In the genomic region with DNA sequence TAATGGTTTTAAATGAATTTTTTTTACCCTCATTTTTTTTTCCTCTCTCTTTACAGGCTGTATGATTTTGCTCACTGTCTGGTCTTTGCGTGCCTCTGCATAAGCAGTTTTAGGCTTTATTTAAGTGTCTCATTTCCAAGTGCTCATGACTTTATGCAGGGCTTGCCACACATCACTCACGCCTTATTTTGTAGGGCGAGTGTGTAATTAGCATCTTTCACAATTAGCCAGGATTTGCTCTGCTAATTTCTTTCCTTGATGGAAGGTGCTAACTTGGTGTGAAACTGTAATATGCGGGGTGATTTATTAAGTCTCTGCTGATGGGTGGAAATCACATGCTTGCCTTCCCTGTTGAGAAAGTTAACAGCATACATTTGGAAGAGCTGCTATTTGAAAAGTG, we compare ENCODE assay signal across 23 mouse cellular contexts. TPM values are rescaled to one million over a fixed set of nuclear protein-coding genes. Genes with fewer than 3 reads are reported as not detected.
A peak's percentile ranks its signal among the peaks of the same experiment; 100 is the strongest.
DNase-seq lines count a peak whose midpoint lies in the region; ATAC-seq and TF ChIP-seq lines count a peak whose summit lies in the region.
"Had no signal": no experiment of that assay in that cellular context is flagged by ENCODE, and none has a peak within 500 bp of the region (broad histone marks: within the 10 kb centered on the region; RNA-seq: fewer than 3 reads in every experiment).

No protein-coding gene starts in this region.

- H3K4me1 ChIP-seq in forebrain, embryonic 11.5 days (replicated peaks; ENCODE audit: control insufficient read depth, insufficient read depth, low read length): 0 out of 2 replicates have a peak, but pooled peaks cover 2% of the 10 kb centered on the region
- peaks cover 16% of the 10 kb centered on the region for H3K4me1 ChIP-seq in forebrain, embryonic 10.5 days
- H3K4me1 ChIP-seq in forebrain, embryonic 14.5 days (ENCODE audit: control insufficient read depth, insufficient read depth, low read length): peaks cover 10% of the 10 kb centered on the region
- H3K4me1 ChIP-seq in hindbrain, embryonic 16.5 days (ENCODE audit: control insufficient read depth, insufficient read depth, low read depth, low read length): no peaks in the 10 kb centered on the region; the same call in 1 of the 2 replicates
- H3K4me1 ChIP-seq in neural tube, embryonic 14.5 days (ENCODE audit: control insufficient read depth, insufficient read depth, low read length): 0 out of 2 replicates have a peak, but pooled peaks cover 3% of the 10 kb centered on the region
- no peaks in the 10 kb centered on the region for H3K4me1 ChIP-seq in thymus, adult 2 months (replicated peaks; ENCODE audit: control insufficient read depth, insufficient read depth, low read length)
- H3K4me1 ChIP-seq: embryonic facial prominence, embryonic 15.5 days; heart, embryonic 10.5 days; stomach, embryonic 15.5 days had no signal

- H3K27me3 ChIP-seq in forebrain, embryonic 11.5 days (ENCODE audit: control insufficient read depth, insufficient read depth, low read length): no peaks in the 10 kb centered on the region
- no peaks in the 10 kb centered on the region for H3K27me3 ChIP-seq in forebrain, embryonic 10.5 days (ENCODE audit: poor library complexity, severe bottlenecking)
- no peaks in the 10 kb centered on the region for H3K27me3 ChIP-seq in forebrain, embryonic 14.5 days (replicated peaks; ENCODE audit: control insufficient read depth, insufficient read depth, low read length)
- no peaks in the 10 kb centered on the region for H3K27me3 ChIP-seq in hindbrain, embryonic 16.5 days (replicated peaks; ENCODE audit: control insufficient read depth, insufficient read depth, low read length)
- H3K27me3 ChIP-seq in neural tube, embryonic 14.5 days (ENCODE audit: control insufficient read depth, insufficient read depth, low read length): no peaks in the 10 kb centered on the region
- no peaks in the 10 kb centered on the region for H3K27me3 ChIP-seq in thymus, adult 2 months (ENCODE audit: control insufficient read depth, insufficient read depth, low read length)
- H3K27me3 ChIP-seq: embryonic facial prominence, embryonic 15.5 days; Patski; stomach, embryonic 15.5 days had no signal

- H3K9ac ChIP-seq in forebrain, embryonic 11.5 days (ENCODE audit: low read length): no peak overlapping the region
- no peak overlapping the region for H3K9ac ChIP-seq in forebrain, embryonic 14.5 days (ENCODE audit: low read length)
- H3K9ac ChIP-seq in hindbrain, embryonic 16.5 days (ENCODE audit: low read depth, low read length): no peak overlapping the region
- H3K9ac ChIP-seq in neural tube, embryonic 14.5 days (replicated peaks; ENCODE audit: low read depth, low read length): no peak overlapping the region
- H3K9ac ChIP-seq: embryonic facial prominence, embryonic 15.5 days; stomach, embryonic 15.5 days had no signal

- DNase-seq in forebrain, embryonic 11.5 days (ENCODE audit: low spot score): no peak
- DNase-seq in forebrain, embryonic 10.5 days (ENCODE audit: extremely low spot score, low spot score): no peak
- DNase-seq in forebrain, embryonic 14.5 days (ENCODE audit: low spot score): peak; percentile 87
- no peak for DNase-seq in thymus, adult 2 months
- no peak for DNase-seq in right cerebral cortex, adult 2 months (ENCODE audit: low spot score in 2 of 2)
- no peak for DNase-seq in frontal cortex, postnatal 14 days (ENCODE audit: low spot score in 2 of 2)
- DNase-seq: adrenal gland, adult 8-10 months; cerebellum, adult 11-12 months; gastrocnemius, adult 2 months; kidney, adult 11 months; kidney, postnatal 25 days; liver; lung, postnatal 10 days had no signal

- H3K27ac ChIP-seq in forebrain, embryonic 11.5 days (ENCODE audit: low read depth, low read length): no peak overlapping the region
- no peak overlapping the region for H3K27ac ChIP-seq in forebrain, embryonic 10.5 days
- H3K27ac ChIP-seq in forebrain, embryonic 14.5 days (ENCODE audit: low read depth, low read length): peak overlapping the region; percentile 61; the same call in 1 of the 2 replicates
- no peak overlapping the region for H3K27ac ChIP-seq in hindbrain, embryonic 16.5 days (ENCODE audit: low read depth, low read length)
- no peak overlapping the region for H3K27ac ChIP-seq in neural tube, embryonic 14.5 days (ENCODE audit: low read depth, low read length)
- H3K27ac ChIP-seq in thymus, adult 2 months (ENCODE audit: control insufficient read depth, insufficient read depth, low read length): no peak overlapping the region
- H3K27ac ChIP-seq: embryonic facial prominence, embryonic 15.5 days; gastrocnemius, adult 2 months; heart, embryonic 10.5 days; stomach, embryonic 15.5 days had no signal

- no peak overlapping the region for H3K4me3 ChIP-seq in forebrain, embryonic 11.5 days (ENCODE audit: low read depth, low read length)
- no peak overlapping the region for H3K4me3 ChIP-seq in forebrain, embryonic 10.5 days
- H3K4me3 ChIP-seq in forebrain, embryonic 14.5 days (ENCODE audit: low read depth, low read length): no peak overlapping the region
- H3K4me3 ChIP-seq in hindbrain, embryonic 16.5 days (ENCODE audit: low read length): no peak overlapping the region
- no peak overlapping the region for H3K4me3 ChIP-seq in neural tube, embryonic 14.5 days (ENCODE audit: low read depth, low read length)
- H3K4me3 ChIP-seq in thymus, adult 2 months (ENCODE audit: control insufficient read depth, insufficient read depth, low read length): no peak overlapping the region
- H3K4me3 ChIP-seq: embryonic facial prominence, embryonic 15.5 days; gastrocnemius, adult 2 months; heart, embryonic 10.5 days; stomach, embryonic 15.5 days had no signal

- no peaks in the 10 kb centered on the region for H3K9me3 ChIP-seq in forebrain, embryonic 11.5 days (ENCODE audit: control insufficient read depth, low read length)
- no peaks in the 10 kb centered on the region for H3K9me3 ChIP-seq in forebrain, embryonic 10.5 days
- no peaks in the 10 kb centered on the region for H3K9me3 ChIP-seq in forebrain, embryonic 14.5 days (replicated peaks; ENCODE audit: control insufficient read depth, low read length)
- H3K9me3 ChIP-seq in hindbrain, embryonic 16.5 days (ENCODE audit: control insufficient read depth, low read length): no peaks in the 10 kb centered on the region
- H3K9me3 ChIP-seq in neural tube, embryonic 14.5 days (ENCODE audit: control insufficient read depth, low read length): no peaks in the 10 kb centered on the region
- H3K9me3 ChIP-seq: embryonic facial prominence, embryonic 15.5 days; heart, embryonic 10.5 days; stomach, embryonic 15.5 days had no signal

- no peak overlapping the region for H3K4me2 ChIP-seq in forebrain, embryonic 11.5 days (ENCODE audit: low read depth, low read length, severe bottlenecking)
- no peak overlapping the region for H3K4me2 ChIP-seq in forebrain, embryonic 14.5 days (ENCODE audit: low read length)
- no peak overlapping the region for H3K4me2 ChIP-seq in hindbrain, embryonic 16.5 days (ENCODE audit: low read length)
- H3K4me2 ChIP-seq in neural tube, embryonic 14.5 days (ENCODE audit: low read depth, low read length): no peak overlapping the region
- H3K4me2 ChIP-seq: embryonic facial prominence, embryonic 15.5 days; stomach, embryonic 15.5 days had no signal

- TF ChIP-seq POLR2A in thymus, adult 2 months (IDR thresholded peaks at IDR 0.05; ENCODE audit: control insufficient read depth, extremely low read depth, insufficient read depth, low read length, poor library complexity): no peak

- no peak for TF ChIP-seq CTCF in thymus, adult 2 months (IDR thresholded peaks at IDR 0.05; ENCODE audit: borderline replicate concordance, control insufficient read depth, extremely low read depth, insufficient read depth, low read length, poor library complexity)

- peak; percentile 60 for ATAC-seq in forebrain, embryonic 11.5 days (replicated peaks; ENCODE audit: low FRiP score)
- ATAC-seq in forebrain, embryonic 14.5 days: peak; percentile 84
- ATAC-seq in hindbrain, embryonic 16.5 days: peak; percentile 69
- ATAC-seq in neural tube, embryonic 14.5 days (ENCODE audit: low read depth): peak; percentile 64
- ATAC-seq: Patski had no signal

- H3K36me3 ChIP-seq in forebrain, embryonic 11.5 days (ENCODE audit: control insufficient read depth, insufficient read depth, low read length): no peaks in the 10 kb centered on the region
- no peaks in the 10 kb centered on the region for H3K36me3 ChIP-seq in forebrain, embryonic 10.5 days (replicated peaks)
- H3K36me3 ChIP-seq in forebrain, embryonic 14.5 days (ENCODE audit: control insufficient read depth, insufficient read depth, low read length): no peaks in the 10 kb centered on the region
- no peaks in the 10 kb centered on the region for H3K36me3 ChIP-seq in hindbrain, embryonic 16.5 days (ENCODE audit: control insufficient read depth, insufficient read depth, low read length)
- H3K36me3 ChIP-seq in neural tube, embryonic 14.5 days (ENCODE audit: control insufficient read depth, insufficient read depth, low read length): no peaks in the 10 kb centered on the region
- H3K36me3 ChIP-seq in thymus, adult 2 months (ENCODE audit: control insufficient read depth, insufficient read depth, low read length): no peaks in the 10 kb centered on the region
- H3K36me3 ChIP-seq: embryonic facial prominence, embryonic 15.5 days; heart, embryonic 10.5 days; stomach, embryonic 15.5 days had no signal

- 22% methylated on average over 4 of the region's 4 CpGs for WGBS in forebrain, embryonic 11.5 days
- 37% methylated on average over 4 of the region's 4 CpGs for WGBS in forebrain, embryonic 10.5 days
- WGBS in forebrain, embryonic 14.5 days: 4% methylated on average over 4 of the region's 4 CpGs
- 33% methylated on average over 4 of the region's 4 CpGs for WGBS in hindbrain, embryonic 16.5 days
- 23% methylated on average over 4 of the region's 4 CpGs for WGBS in neural tube, embryonic 14.5 days
- 64% methylated on average over 4 of the region's 4 CpGs for WGBS in thymus, adult 2 months

RNA-seq across cellular contexts. Expression of gene Defb18, which starts 45.5 kb away (rescaled TPM):
- not detected in 2 replicates for polyA plus RNA-seq in forebrain, embryonic 11.5 days (2014; fragmentation: Nextera tagmentation; extraction: Ambion mirVana)
- polyA plus RNA-seq in forebrain, embryonic 10.5 days (2016; fragmentation: Nextera tagmentation; extraction: Ambion mirVana): not detected in 2 replicates
- not detected in 2 replicates for polyA plus RNA-seq in forebrain, embryonic 14.5 days (2014; fragmentation: Nextera tagmentation; extraction: Ambion mirVana)
- polyA plus RNA-seq in hindbrain, embryonic 16.5 days (2015; fragmentation: Nextera tagmentation; extraction: Ambion mirVana): not detected in 2 replicates
- polyA plus RNA-seq in neural tube, embryonic 14.5 days (2014; fragmentation: Nextera tagmentation; extraction: Ambion mirVana): not detected in 2 replicates
- polyA plus RNA-seq in thymus, adult 2 months (2012; rRNA removed): not detected in 2 replicates
- polyA plus RNA-seq: embryonic facial prominence, embryonic 15.5 days; heart, embryonic 10.5 days; heart, postnatal 0 days; liver, embryonic 16.5 days; Patski; stomach, embryonic 15.5 days; thymus, postnatal 0 days; urinary bladder, adult 2 months had no signal

RNA-seq across cellular contexts. Expression of gene Crisp4, which starts 46.0 kb away (rescaled TPM):
- not detected in 2 replicates for polyA plus RNA-seq in forebrain, embryonic 11.5 days (2014; fragmentation: Nextera tagmentation; extraction: Ambion mirVana)
- polyA plus RNA-seq in forebrain, embryonic 10.5 days (2016; fragmentation: Nextera tagmentation; extraction: Ambion mirVana): not detected in 2 replicates
- polyA plus RNA-seq in forebrain, embryonic 14.5 days (2014; fragmentation: Nextera tagmentation; extraction: Ambion mirVana): not detected in 2 replicates
- polyA plus RNA-seq in hindbrain, embryonic 16.5 days (2015; fragmentation: Nextera tagmentation; extraction: Ambion mirVana): not detected in 2 replicates
- polyA plus RNA-seq in neural tube, embryonic 14.5 days (2014; fragmentation: Nextera tagmentation; extraction: Ambion mirVana): not detected in 2 replicates
- not detected in 2 replicates for polyA plus RNA-seq in thymus, adult 2 months (2012; rRNA removed)
- polyA plus RNA-seq: embryonic facial prominence, embryonic 15.5 days; heart, embryonic 10.5 days; heart, postnatal 0 days; liver, embryonic 16.5 days; Patski; stomach, embryonic 15.5 days; thymus, postnatal 0 days; urinary bladder, adult 2 months had no signal
